Mouse (Mus musculus) mammary gland, adult 2 months (tissue): ENCODE results near the gene Meis1. TPM values are rescaled to one million over a fixed set of nuclear protein-coding genes. Genes with fewer than 3 reads are reported as not detected.

Experiments
- polyA plus RNA-seq: library from polyadenylated mRNA; depleted of rRNA; stranded (reverse); fragments of >200 nt; gene quantifications from 2 replicates; pipeline ENCODE4 v1.2.3, GENCODE M21; 2012; ENCODE audit warnings: low replicate concordance; rRNA removed

Gene Meis1
- 7.0 TPM in 2 replicates for polyA plus RNA-seq

DNA sequence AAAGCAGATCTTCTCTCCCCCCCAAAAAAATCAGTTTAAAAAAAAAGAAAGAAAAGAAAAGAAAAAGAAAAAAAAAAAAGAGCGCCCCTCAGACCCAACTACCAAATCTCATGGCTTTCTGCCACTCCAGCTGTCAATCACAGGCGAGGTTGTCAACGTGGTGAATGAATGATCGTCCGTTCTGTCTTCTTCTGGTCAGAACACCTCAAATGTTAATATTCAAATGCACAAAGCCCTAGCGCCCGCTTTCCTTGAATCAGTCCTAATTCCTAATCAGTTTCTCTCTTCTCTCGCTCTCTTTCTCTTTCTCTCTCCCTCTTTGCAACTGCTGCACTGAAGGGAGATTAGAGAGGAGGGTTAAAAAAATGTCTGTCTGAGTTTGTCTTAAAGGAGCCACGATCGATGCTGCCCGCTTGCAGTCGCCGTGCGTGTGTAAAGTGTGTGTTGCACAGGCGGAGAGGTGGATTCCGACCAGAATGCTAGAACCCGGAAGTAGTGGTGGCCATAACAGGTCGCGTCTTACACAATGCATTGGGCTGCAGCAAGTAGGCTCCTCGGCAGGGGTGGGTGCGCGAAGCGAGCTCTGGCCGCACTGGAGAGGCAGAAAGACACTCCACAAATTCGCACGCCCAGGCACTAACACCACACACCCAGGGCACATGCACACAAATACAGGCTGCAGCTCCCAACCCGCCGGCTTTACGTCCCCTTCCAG, at the start of gene Meis1:
Meis1 (minus strand) TSS at position 497 of the 715 bp plus-strand sequence.

